Mouse (Mus musculus): ENCODE measurements around the gene Cdca8. TPM values are rescaled to one million over a fixed set of nuclear protein-coding genes. Genes with fewer than 3 reads are reported as not detected.
"Not testable (repeated sequence)": the region's sequence is repeated elsewhere in the genome, so short reads cannot be mapped to it uniquely, and the experiment has no call there.

Gene Cdca8
- polyA plus RNA-seq (2015; fragmentation: Nextera tagmentation; extraction: Ambion mirVana): 142 and 161 TPM in 2 replicates

- not testable (repeated sequence) for H3K27me3 ChIP-seq; ATAC-seq (ENCODE audit: low read depth); H3K9me3 ChIP-seq (replicated peaks); DNase-seq; H3K27ac ChIP-seq
- 80% methylated on average over 4 of the region's 4 CpGs for WGBS (ENCODE audit: insufficient replicate concordance)
- peaks cover 46% of the 10 kb centered on the region for H3K36me3 ChIP-seq
- peak within 1 kb of the TSS; percentile 95 for H3K4me3 ChIP-seq (replicated peaks)
- peak within 1 kb of the TSS; percentile 79; the same call in 1 of the 2 replicates for H3K9ac ChIP-seq
- H3K4me2 ChIP-seq: peak within 1 kb of the TSS; percentile 87
- H3K4me1 ChIP-seq (replicated peaks): peaks cover 24% of the 10 kb centered on the region
Observed at GRCm38 (mm10) chr4:124939211-124939610, at the start of gene Cdca8. TSS of gene Cdca8 (minus strand) at chr4:124939311.

- Histone ChIP-seq H3K4me3 (replicated peaks) (no peak overlapping the region), H3K4me2 (no peak overlapping the region), H3K4me1 (replicated peaks) (peaks cover 8% of the 10 kb centered on the region; the same call in 1 of the 2 replicates), H3K27me3 (peaks cover 91% of the 10 kb centered on the region), H3K9me3 (replicated peaks) (no peaks in the 10 kb centered on the region), H3K27ac (no peak overlapping the region), H3K36me3 (no peaks in the 10 kb centered on the region), H3K9ac (no peak overlapping the region)
- no peak for ATAC-seq (ENCODE audit: low read depth)
- 17% methylated on average over 9 of the region's 9 CpGs for WGBS (ENCODE audit: insufficient replicate concordance)
- DNase-seq: no peak
Observed at GRCm38 (mm10) chr4:124988382-124988781, 49.3 kb upstream of the Cdca8 start.

DNA sequence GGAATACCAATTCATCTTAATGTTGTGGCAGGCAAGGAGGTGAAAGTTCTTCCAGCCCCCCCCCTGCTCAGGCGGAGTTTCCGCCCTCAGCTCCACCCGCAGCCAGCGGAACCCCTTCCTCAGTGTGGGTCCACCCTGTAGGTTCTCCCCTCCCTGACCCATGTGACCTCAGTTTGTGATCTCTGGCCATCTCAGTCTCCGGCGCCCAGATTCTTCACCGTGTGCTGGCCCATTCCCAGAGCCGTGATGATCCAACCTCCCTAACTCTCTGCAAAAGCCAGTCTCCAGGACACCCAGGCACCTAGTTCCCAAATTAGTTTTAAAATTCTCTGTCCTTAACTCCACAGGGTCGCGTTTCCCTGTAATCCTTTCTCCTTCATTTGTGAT, 48.6 kb upstream of the Cdca8 start:
- ATAC-seq (ENCODE audit: low read depth): no peak
- peaks cover 97% of the 10 kb centered on the region for H3K27me3 ChIP-seq
- H3K4me3 ChIP-seq (replicated peaks): no peak overlapping the region
- no peaks in the 10 kb centered on the region for H3K9me3 ChIP-seq (replicated peaks)
- no peaks in the 10 kb centered on the region for H3K36me3 ChIP-seq
- no peak overlapping the region for H3K4me2 ChIP-seq
- H3K27ac ChIP-seq: no peak overlapping the region
- peaks cover 8% of the 10 kb centered on the region; the same call in 1 of the 2 replicates for H3K4me1 ChIP-seq (replicated peaks)
- no peak overlapping the region for H3K9ac ChIP-seq
- 9% methylated on average over 10 of the region's 10 CpGs for WGBS (ENCODE audit: insufficient replicate concordance)
- DNase-seq: no peak

GRCm38 (mm10) chr4:124986739-124987710, 47.9 kb upstream of the Cdca8 start:
- Histone ChIP-seq H3K9me3 (replicated peaks) (no peaks in the 10 kb centered on the region), H3K27me3 (peaks cover 99% of the 10 kb centered on the region), H3K4me3 (replicated peaks) (peak overlapping the region; percentile 42), H3K4me2 (peak overlapping the region; percentile 52), H3K27ac (no peak overlapping the region), H3K9ac (no peak overlapping the region), H3K36me3 (no peaks in the 10 kb centered on the region), H3K4me1 (replicated peaks) (peaks cover 8% of the 10 kb centered on the region; the same call in 1 of the 2 replicates)
- 5% methylated on average over 51 of the region's 51 CpGs for WGBS (ENCODE audit: insufficient replicate concordance)
- DNase-seq: no peak
- no peak for ATAC-seq (ENCODE audit: low read depth)

- Histone ChIP-seq H3K9ac (no peak within 1 kb of the TSS), H3K27me3 (peaks cover 96% of the 10 kb centered on the region), H3K4me1 (replicated peaks) (peaks cover 5% of the 10 kb centered on the region; the same call in 1 of the 2 replicates), H3K4me2 (peak within 1 kb of the TSS; percentile 52), H3K36me3 (no peaks in the 10 kb centered on the region), H3K4me3 (replicated peaks) (peak within 1 kb of the TSS; percentile 42), H3K27ac (no peak within 1 kb of the TSS), H3K9me3 (replicated peaks) (no peaks in the 10 kb centered on the region)
- WGBS (ENCODE audit: insufficient replicate concordance): 2% methylated on average over 58 of the region's 62 CpGs
- no peak for ATAC-seq (ENCODE audit: low read depth)
- DNase-seq: no peak
Observed at GRCm38 (mm10) chr4:124985671-124986602, 46.8 kb upstream of the Cdca8 start, which contains the start of gene Rspo1. TSS of gene Rspo1 (plus strand) at chr4:124986430.

- H3K4me3 ChIP-seq (replicated peaks): no peak overlapping the region
- H3K9me3 ChIP-seq (replicated peaks): no peaks in the 10 kb centered on the region
- DNase-seq: no peak
- peaks cover 87% of the 10 kb centered on the region for H3K27me3 ChIP-seq
- no peak overlapping the region for H3K4me2 ChIP-seq
- 0 out of 2 replicates have a peak, but pooled peaks cover 3% of the 10 kb centered on the region for H3K4me1 ChIP-seq (replicated peaks)
- 11% methylated on average over 18 of the region's 18 CpGs for WGBS (ENCODE audit: insufficient replicate concordance)
- no peaks in the 10 kb centered on the region for H3K36me3 ChIP-seq
- ATAC-seq (ENCODE audit: low read depth): no peak
- no peak overlapping the region for H3K27ac ChIP-seq
- no peak overlapping the region for H3K9ac ChIP-seq
Observed at GRCm38 (mm10) chr4:124984871-124985670, 46.0 kb upstream of the Cdca8 start.

GRCm38 (mm10) chr4:124983893-124984526, 44.9 kb upstream of the Cdca8 start:
- no peak overlapping the region for H3K9ac ChIP-seq
- 17% methylated on average over 9 of the region's 9 CpGs for WGBS (ENCODE audit: insufficient replicate concordance)
- DNase-seq (no peak), ATAC-seq (ENCODE audit: low read depth) (0 out of 2 replicates have a peak, but pooled peaks have one; percentile 29)
- H3K36me3 ChIP-seq: no peaks in the 10 kb centered on the region
- no peaks in the 10 kb centered on the region for H3K9me3 ChIP-seq (replicated peaks)
- H3K4me1 ChIP-seq (replicated peaks): 0 out of 2 replicates have a peak, but pooled peaks cover 3% of the 10 kb centered on the region
- no peak overlapping the region for H3K4me2 ChIP-seq
- no peak overlapping the region for H3K27ac ChIP-seq
- H3K4me3 ChIP-seq (replicated peaks): no peak overlapping the region
- H3K27me3 ChIP-seq: peaks cover 80% of the 10 kb centered on the region

GRCm38 (mm10) chr4:124978201-124978600, 39.1 kb upstream of the Cdca8 start:
- Histone ChIP-seq H3K4me3 (replicated peaks) (no peak overlapping the region), H3K4me2 (no peak overlapping the region), H3K36me3 (no peaks in the 10 kb centered on the region), H3K27ac (no peak overlapping the region), H3K9ac (no peak overlapping the region), H3K9me3 (replicated peaks) (no peaks in the 10 kb centered on the region), H3K27me3 (peaks cover 22% of the 10 kb centered on the region), H3K4me1 (replicated peaks) (no peaks in the 10 kb centered on the region)
- 16% methylated on average over 5 of the region's 5 CpGs for WGBS (ENCODE audit: insufficient replicate concordance)
- ATAC-seq (ENCODE audit: low read depth) (no peak), DNase-seq (no peak)

DNA sequence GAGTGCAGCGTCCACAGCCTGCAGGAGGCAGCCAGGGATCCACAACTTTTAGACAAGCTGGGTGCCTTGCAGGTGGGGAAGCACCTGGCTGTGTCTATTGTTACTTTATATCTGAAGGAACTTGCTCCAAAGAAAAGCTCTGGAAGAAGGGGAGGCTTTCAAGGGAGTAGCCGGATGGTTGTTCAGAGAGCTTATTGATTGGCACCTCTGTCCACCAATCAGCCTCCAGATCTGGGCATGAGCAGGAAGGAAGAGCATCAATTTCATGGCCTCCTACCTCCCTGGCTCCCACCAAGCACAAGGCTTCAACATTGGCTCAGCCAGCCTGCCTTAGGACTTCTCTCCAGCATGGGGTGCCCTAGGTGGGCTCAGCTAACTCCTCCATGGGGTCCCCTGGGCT, 34.2 kb upstream of the Cdca8 start:
- Histone ChIP-seq H3K27ac (no peak overlapping the region), H3K27me3 (no peaks in the 10 kb centered on the region), H3K9ac (no peak overlapping the region), H3K4me2 (no peak overlapping the region), H3K4me3 (replicated peaks) (no peak overlapping the region), H3K4me1 (replicated peaks) (no peaks in the 10 kb centered on the region), H3K9me3 (replicated peaks) (no peaks in the 10 kb centered on the region), H3K36me3 (no peaks in the 10 kb centered on the region)
- ATAC-seq (ENCODE audit: low read depth) (no peak), DNase-seq (no peak)
- 56% methylated on average over 2 of the region's 2 CpGs for WGBS (ENCODE audit: insufficient replicate concordance)

DNA sequence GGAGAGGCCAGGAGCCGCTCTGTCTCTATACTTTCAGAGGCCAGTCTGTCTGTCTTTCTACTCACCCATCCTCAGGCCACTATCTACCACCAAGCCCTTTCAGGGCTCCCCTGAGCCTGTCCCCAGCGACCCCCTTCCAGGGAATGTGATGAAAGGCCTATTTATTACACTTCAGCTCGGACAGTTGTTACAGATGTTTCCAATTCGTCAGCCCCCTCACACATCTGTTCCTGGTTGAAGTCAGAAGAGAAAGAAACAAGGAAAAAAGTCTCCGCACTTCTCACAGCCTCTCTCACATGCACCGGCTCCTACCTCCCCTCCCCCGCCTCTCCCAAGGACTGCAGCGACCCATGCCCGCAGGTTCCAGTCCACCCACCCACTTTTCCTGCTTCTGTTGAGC, 33.2 kb upstream of the Cdca8 start:
- no peak for DNase-seq
- Histone ChIP-seq H3K9ac (no peak overlapping the region), H3K27me3 (no peaks in the 10 kb centered on the region), H3K4me2 (no peak overlapping the region), H3K27ac (no peak overlapping the region), H3K4me1 (replicated peaks) (no peaks in the 10 kb centered on the region), H3K4me3 (replicated peaks) (no peak overlapping the region), H3K9me3 (replicated peaks) (no peaks in the 10 kb centered on the region), H3K36me3 (no peaks in the 10 kb centered on the region)
- no peak for ATAC-seq (ENCODE audit: low read depth)
- WGBS (ENCODE audit: insufficient replicate concordance): 47% methylated on average over 9 of the region's 9 CpGs
